Mouse (Mus musculus) CH12.LX (cell line): Measurements from ENCODE around the gene Fam228a. TPM values are rescaled to one million over a fixed set of nuclear protein-coding genes. Genes with fewer than 3 reads are reported as not detected.
A peak's percentile ranks its signal among the peaks of the same experiment; 100 is the strongest.

Experiments
- DNase-seq: peaks from one replicate; pipeline ENCODE4 v3.0.0-alpha.2; 2013; ENCODE audit errors: extremely low read depth
- H3K27ac ChIP-seq: 2 replicates; pipeline ENCODE4 v1.5.1; 2012; ENCODE audit warnings: low read depth, mild to moderate bottlenecking, control low read depth, moderate library complexity; ENCODE audit not compliant: insufficient read depth
- H3K27me3 ChIP-seq: replicated peaks from 2 replicates; pipeline ENCODE3; 2012; ENCODE audit warnings: inconsistent platforms
- H3K36me3 ChIP-seq, 2 experiments: replicated peaks in 1 of 2; 2 replicates each; pipeline versions ENCODE3 to v1.6.1; 2012; ENCODE audit warnings: inconsistent platforms in 1 of 2, low read length in 1 of 2, mild to moderate bottlenecking in 1 of 2, mixed read lengths in 1 of 2, moderate library complexity in 1 of 2; ENCODE audit not compliant: control insufficient read depth in 1 of 2, insufficient read depth in 1 of 2
- H3K4me1 ChIP-seq, 2 experiments: 2 replicates each; pipeline ENCODE4 v1.6.1; 2012; ENCODE audit warnings: inconsistent platforms in 1 of 2, moderate library complexity in 1 of 2; ENCODE audit not compliant: insufficient read depth in 2 of 2, control insufficient read depth in 1 of 2
- H3K4me2 ChIP-seq: 2 replicates; pipeline ENCODE4 v1.6.1; 2012; ENCODE audit warnings: low read depth, mild to moderate bottlenecking, control low read depth; ENCODE audit not compliant: poor library complexity, insufficient read depth, severe bottlenecking
- H3K4me3 ChIP-seq, 3 experiments: fragments of 150-350 bp in 1 of 3; sonication (generic) in 1 of 3; replicated peaks in 1 of 3; 2 replicates each; pipeline versions ENCODE3 to v1.5.1; 2011 to 2012; ENCODE audit warnings: low read depth in 2 of 3, low read length in 2 of 3, mild to moderate bottlenecking in 2 of 3, moderate library complexity in 2 of 3, control low read depth in 1 of 3, improper control_type of control experiment in 1 of 3, inconsistent platforms in 1 of 3, mixed read lengths in 1 of 3; ENCODE audit not compliant: poor library complexity in 1 of 3
- H3K79me2 ChIP-seq: replicated peaks from 2 replicates; pipeline ENCODE4 v1.6.1; 2012; ENCODE audit warnings: mild to moderate bottlenecking, moderate library complexity; ENCODE audit not compliant: control insufficient read depth, poor library complexity, insufficient read depth, severe bottlenecking; ENCODE audit errors: extremely low read depth
- H3K9ac ChIP-seq: 2 replicates; pipeline ENCODE4 v1.6.1; 2012; ENCODE audit warnings: low read depth, mild to moderate bottlenecking, control low read depth, moderate library complexity; ENCODE audit not compliant: insufficient read depth
- H3K9me3 ChIP-seq: replicated peaks from 2 replicates; pipeline ENCODE3; 2012; ENCODE audit warnings: low read length, inconsistent platforms, mixed read lengths
- BHLHE40 ChIP-seq: IDR thresholded peaks from 2 replicates; pipeline ENCODE4 v1.6.1; 2011; ENCODE audit warnings: mild to moderate bottlenecking, low read depth, low read length, improper control_type of control experiment
- CHD2 ChIP-seq: IDR thresholded peaks from 2 replicates; pipeline ENCODE4 v1.6.1; 2011; ENCODE audit warnings: low read length, improper control_type of control experiment
- ELF1 ChIP-seq: IDR thresholded peaks from 2 replicates; pipeline ENCODE4 v1.6.1; 2014; ENCODE audit warnings: low read depth, mild to moderate bottlenecking, inconsistent platforms, low read length, improper control_type of control experiment
- ETS1 ChIP-seq: conservative IDR thresholded peaks from 2 replicates; pipeline ENCODE4 v1.6.1; 2012; ENCODE audit warnings: low read depth, mild to moderate bottlenecking, inconsistent platforms, low read length, improper control_type of control experiment, moderate library complexity
- HCFC1 ChIP-seq: IDR thresholded peaks from 2 replicates; pipeline ENCODE4 v1.6.1; 2012; ENCODE audit warnings: low read depth, mild to moderate bottlenecking, inconsistent platforms, low read length, improper control_type of control experiment
- IRF4 ChIP-seq: IDR thresholded peaks from 2 replicates; pipeline ENCODE4 v1.6.1; 2014; ENCODE audit warnings: low read depth, mild to moderate bottlenecking, inconsistent platforms, low read length, improper control_type of control experiment
- MAFK ChIP-seq: IDR thresholded peaks from 2 replicates; pipeline ENCODE4 v1.6.1; 2011; ENCODE audit warnings: low read length, improper control_type of control experiment; ENCODE audit not compliant: insufficient replicate concordance
- MAX ChIP-seq: IDR thresholded peaks from 2 replicates; pipeline ENCODE4 v1.6.1; 2011; ENCODE audit warnings: low read length, improper control_type of control experiment
- MAZ ChIP-seq: IDR thresholded peaks from 2 replicates; pipeline ENCODE4 v1.6.1; 2012; ENCODE audit warnings: low read depth, mild to moderate bottlenecking, inconsistent platforms, low read length, improper control_type of control experiment, moderate library complexity
- MEF2A ChIP-seq: IDR thresholded peaks from 2 replicates; pipeline ENCODE4 v1.6.1; 2014; ENCODE audit warnings: low read depth, mild to moderate bottlenecking, inconsistent platforms, low read length, improper control_type of control experiment, borderline replicate concordance
- PAX5 ChIP-seq: IDR thresholded peaks from 2 replicates; pipeline ENCODE4 v1.6.1; 2012; ENCODE audit warnings: low read length, inconsistent platforms, mixed read lengths
- POLR2AphosphoS2 ChIP-seq: IDR thresholded peaks from 2 replicates; pipeline ENCODE4 v1.6.1; 2011; ENCODE audit warnings: low read depth, low read length, improper control_type of control experiment
- SMC3 ChIP-seq: IDR thresholded peaks from 2 replicates; pipeline ENCODE4 v1.6.1; 2011; ENCODE audit warnings: low read depth, low read length, improper control_type of control experiment
- USF1 ChIP-seq: IDR thresholded peaks from 2 replicates; pipeline ENCODE4 v1.6.1; 2014; ENCODE audit warnings: low read depth, mild to moderate bottlenecking, inconsistent platforms, low read length, improper control_type of control experiment
- dilution Hi-C: fragments of 300-500 bp; cut with MboI; formaldehyde crosslinking; loops from 2 replicates; pipeline ENCODE4 v1.14.3; 2020; ENCODE audit warnings: low sequenced_read_pairs; ENCODE audit not compliant: extremely low pct_unique_long_range_greater_than_20kb, extremely low pct_ligation_motif_present
- in situ Hi-C: fragments of 300-500 bp; cut with MboI; formaldehyde crosslinking; loops from 3 replicates; pipeline ENCODE4 v1.14.3; 2019; ENCODE audit warnings: low sequenced_read_pairs, low pct_ligation_motif_present, low pct_unique_long_range_greater_than_20kb, mixed read lengths
- polyA plus RNA-seq: library from polyadenylated mRNA; unstranded; fragments of >175 nt; gene quantifications from 2 replicates; pipeline ENCODE4 v1.2.1, GENCODE M21; 2012; ENCODE audit warnings: low read depth; ENCODE audit not compliant: insufficient read length
- total RNA-seq, 2 experiments: library from RNA; depleted of rRNA; stranded (reverse); fragments of 300-350 nt in 1 of 2; fragments of >200 nt in 1 of 2; gene quantifications; 2 replicates each; pipeline ENCODE4 v1.2.3; 2012 to 2014

Gene Fam228a
- total and polyA plus RNA-seq, 3 experiments = not detected

- no peak for TF ChIP-seq PAX5
- TF ChIP-seq, all 38 proteins: peak for 20
These were observed 18.2 kb downstream of the Fam228a start (continued) for GRCm38 (mm10) chr12:4719762-4720754.

- H3K27me3 ChIP-seq = no peaks in the 10 kb centered on the region
- H3K36me3 ChIP-seq = peaks cover 0 to 21% of the 10 kb centered on the region in 2 experiments
- H3K27ac ChIP-seq = no peak overlapping the region
- peak overlapping the region; percentile 69 for H3K4me2 ChIP-seq
- no peaks in the 10 kb centered on the region for H3K79me2 ChIP-seq
- peak; percentile 69 for DNase-seq
- no peaks in the 10 kb centered on the region for H3K9me3 ChIP-seq
- peak overlapping the region; percentile 53 for H3K9ac ChIP-seq
- peaks cover 3 to 32% of the 10 kb centered on the region in 2 experiments for H3K4me1 ChIP-seq
- in situ Hi-C loops = no loop called here
- TF ChIP-seq ELF1 = 0 out of 2 replicates have a peak, but pooled peaks have one; percentile 22
- no peak for TF ChIP-seq POLR2AphosphoS2
- TF ChIP-seq, all 38 proteins: peak for 1
- peak overlapping the region; percentile 12 to 41 (median 22) for H3K4me3 ChIP-seq
- dilution Hi-C loops = no loop called here
These were observed 19.0 kb downstream of the Fam228a start for GRCm38 (mm10) chr12:4719066-4719761.

GRCm38 (mm10) chr12:4717417-4717816, 20.8 kb downstream of the Fam228a start:
- no peaks in the 10 kb centered on the region for H3K27me3 ChIP-seq
- no peak overlapping the region for H3K4me2 ChIP-seq
- H3K36me3 ChIP-seq = peaks cover 7 to 34% of the 10 kb centered on the region in 2 experiments
- H3K4me1 ChIP-seq = peaks cover 3 to 32% of the 10 kb centered on the region in 2 experiments
- dilution Hi-C loops = no loop called here
- no peaks in the 10 kb centered on the region for H3K9me3 ChIP-seq
- no peaks in the 10 kb centered on the region for H3K79me2 ChIP-seq
- no peak overlapping the region for H3K9ac ChIP-seq
- in situ Hi-C loops = no loop called here
- H3K27ac ChIP-seq = no peak overlapping the region
- H3K4me3 ChIP-seq = no peak overlapping the region
- no peak for TF ChIP-seq MAZ
- TF ChIP-seq ELF1 = no peak
- no peak for TF ChIP-seq ETS1
- no peak for TF ChIP-seq PAX5
- DNase-seq = peak; percentile 45

- Histone ChIP-seq H3K27me3 (no peaks in the 10 kb centered on the region), H3K4me1 (peaks cover 3 to 16% of the 10 kb centered on the region in 2 experiments), H3K4me2 (no peak overlapping the region), H3K79me2 (no peaks in the 10 kb centered on the region), H3K4me3 (no peak overlapping the region), H3K9ac (no peak overlapping the region), H3K9me3 (no peaks in the 10 kb centered on the region), H3K36me3 (peaks cover 18 to 45% of the 10 kb centered on the region in 2 experiments), H3K27ac (no peak overlapping the region)
- dilution Hi-C loops (no loop called here), in situ Hi-C loops (no loop called here)
- DNase-seq = no peak
- no peak for TF ChIP-seq BHLHE40
- TF ChIP-seq HCFC1 = no peak
- no peak for TF ChIP-seq MAX
- TF ChIP-seq CHD2 = no peak
- TF ChIP-seq ETS1 = no peak
- no peak for TF ChIP-seq MAFK
- no peak for TF ChIP-seq MEF2A
- TF ChIP-seq USF1 = no peak
- TF ChIP-seq SMC3 = no peak
- no peak for TF ChIP-seq PAX5
- TF ChIP-seq IRF4 = no peak
These were observed 22.6 kb downstream of the Fam228a start for GRCm38 (mm10) chr12:4715606-4716005.
